Mouse (Mus musculus): Measurements from ENCODE around the gene Ssh2.
"Not testable (repeated sequence)": the region's sequence is repeated elsewhere in the genome, so short reads cannot be mapped to it uniquely, and the experiment has no call there.

Gene Ssh2

GRCm38 (mm10) chr11:77348985-77349384 is 132.9 kb downstream of the Ssh2 start:
- DNase-seq (ENCODE audit: low spot score), result peak; percentile 23

GRCm38 (mm10) chr11:77349698-77350097 is 133.6 kb downstream of the Ssh2 start:
- no peak for DNase-seq (ENCODE audit: low spot score)

DNA sequence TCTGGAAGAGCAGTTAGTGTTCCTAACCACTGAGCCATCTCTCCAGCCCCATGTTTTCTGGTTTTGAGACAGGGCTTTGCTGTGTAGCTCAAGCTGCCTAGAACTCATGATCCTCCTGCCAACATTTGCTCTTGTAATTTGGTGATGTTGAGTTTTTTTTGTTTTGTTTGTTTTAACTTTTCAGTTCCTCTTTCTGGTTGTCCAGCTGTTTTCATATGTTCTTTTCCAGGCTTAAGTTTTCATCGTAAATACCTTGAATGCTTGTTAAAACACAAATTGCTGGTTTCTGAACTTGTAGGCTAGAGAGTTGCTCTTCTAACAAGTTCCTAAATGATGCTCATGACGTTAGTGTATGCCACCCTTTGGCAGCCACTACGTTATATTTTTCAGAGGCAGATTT is 139.0 kb downstream of the Ssh2 start:
- no peak for DNase-seq (ENCODE audit: low spot score)

GRCm38 (mm10) chr11:77357839-77358238 is 141.8 kb downstream of the Ssh2 start:
- no peak for DNase-seq (ENCODE audit: low spot score)

- DNase-seq (ENCODE audit: low spot score), result no peak
These were observed 147.4 kb downstream of the Ssh2 start for GRCm38 (mm10) chr11:77363476-77363875.

GRCm38 (mm10) chr11:77364376-77364775 is 148.3 kb downstream of the Ssh2 start:
- no peak for DNase-seq (ENCODE audit: low spot score)

DNA sequence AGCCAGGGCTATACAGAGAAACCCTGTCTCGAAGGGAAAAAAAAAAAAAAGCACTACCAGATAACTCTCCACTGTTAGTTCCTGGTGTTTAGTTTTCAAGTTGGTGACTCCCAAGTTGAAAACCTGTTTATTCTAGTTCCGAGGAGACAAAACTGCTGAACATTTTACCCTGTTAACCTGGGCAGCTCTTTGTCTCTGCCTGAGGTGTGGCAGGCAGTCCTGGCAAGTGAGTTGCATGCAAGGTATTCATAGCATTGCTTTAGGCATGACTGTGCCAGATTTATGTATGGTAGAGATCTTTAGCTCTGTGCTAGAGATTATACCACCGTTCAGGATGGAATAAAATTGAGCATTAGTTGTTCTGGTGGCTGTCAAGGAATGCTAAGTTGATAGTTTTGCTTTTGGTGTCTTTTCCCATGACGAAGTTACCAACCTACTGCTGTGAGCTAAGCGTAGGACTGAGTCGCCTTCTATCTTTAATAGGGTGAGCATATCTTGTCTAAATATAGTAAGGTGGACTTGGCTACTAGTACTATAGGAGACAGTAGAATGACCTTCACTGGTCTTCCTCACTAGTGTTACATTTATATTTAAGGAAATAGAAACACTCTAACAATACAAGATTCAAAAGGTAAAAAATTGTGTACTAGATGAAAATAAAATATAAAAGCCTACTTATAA is 149.8 kb downstream of the Ssh2 start:
- no peak for DNase-seq (ENCODE audit: low spot score)

DNA sequence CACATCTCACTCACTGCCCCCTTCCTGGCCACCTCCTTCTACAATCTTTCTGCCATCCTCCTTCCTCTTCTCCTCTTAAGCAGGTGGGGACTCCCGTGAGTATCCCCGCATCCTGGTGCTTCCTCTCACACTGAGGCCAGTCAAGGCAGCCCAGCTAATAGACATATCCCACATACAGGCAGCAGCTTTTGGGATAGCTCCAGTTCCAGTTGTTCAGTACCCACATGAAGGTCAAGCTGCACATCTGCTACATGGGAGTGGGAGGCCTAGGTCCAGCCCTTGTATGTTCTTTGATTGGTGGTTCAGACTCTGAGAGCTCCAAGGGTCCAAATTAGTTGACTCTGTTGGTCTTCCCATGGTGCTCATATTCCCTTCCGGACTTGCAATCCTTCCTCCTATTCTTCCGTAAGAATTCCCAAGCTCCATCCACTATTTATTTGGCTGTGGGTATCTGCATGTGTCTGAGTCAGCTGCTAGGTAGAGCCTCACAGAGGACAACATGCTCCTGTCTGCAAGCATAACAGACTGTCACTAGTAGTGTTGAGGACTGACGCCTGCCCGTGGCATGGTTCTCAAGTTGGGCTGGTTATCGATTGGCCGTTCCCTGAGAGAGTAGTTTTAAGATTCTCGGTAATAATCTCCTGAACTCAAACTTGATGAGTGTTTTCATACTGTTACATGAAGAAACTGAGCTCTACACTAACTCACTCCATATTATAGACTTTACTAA is 151.6 kb downstream of the Ssh2 start:
- DNase-seq (ENCODE audit: low spot score), result no peak

- no peak for DNase-seq (ENCODE audit: low spot score)
These were observed 153.2 kb downstream of the Ssh2 start for GRCm38 (mm10) chr11:77369188-77369840.

- DNase-seq (ENCODE audit: low spot score), result no peak
These were observed 153.7 kb downstream of the Ssh2 start for GRCm38 (mm10) chr11:77369841-77370191.

DNA sequence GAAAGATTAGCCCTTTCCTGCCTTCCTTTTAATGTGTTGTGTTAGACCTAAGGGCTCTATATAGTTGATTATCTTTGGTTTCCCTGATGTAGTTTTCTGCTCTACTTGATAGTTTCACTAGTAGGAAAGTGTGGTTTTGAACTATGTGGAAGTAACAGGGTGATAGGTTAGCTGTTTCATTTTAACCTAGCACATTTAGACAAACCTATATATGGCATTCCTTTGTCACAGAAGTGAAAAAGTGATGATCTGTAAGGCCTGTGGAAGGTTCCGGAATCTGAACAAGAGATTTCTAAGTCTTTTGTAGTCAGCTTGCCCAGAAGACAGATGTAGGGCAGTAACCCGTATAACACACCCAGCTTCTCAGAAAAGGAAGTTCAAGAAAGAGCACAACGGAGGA is 155.0 kb downstream of the Ssh2 start:
- DNase-seq (ENCODE audit: low spot score), result no peak

- DNase-seq (ENCODE audit: low spot score), result no peak
These were observed 155.6 kb downstream of the Ssh2 start for GRCm38 (mm10) chr11:77371696-77372095.

DNA sequence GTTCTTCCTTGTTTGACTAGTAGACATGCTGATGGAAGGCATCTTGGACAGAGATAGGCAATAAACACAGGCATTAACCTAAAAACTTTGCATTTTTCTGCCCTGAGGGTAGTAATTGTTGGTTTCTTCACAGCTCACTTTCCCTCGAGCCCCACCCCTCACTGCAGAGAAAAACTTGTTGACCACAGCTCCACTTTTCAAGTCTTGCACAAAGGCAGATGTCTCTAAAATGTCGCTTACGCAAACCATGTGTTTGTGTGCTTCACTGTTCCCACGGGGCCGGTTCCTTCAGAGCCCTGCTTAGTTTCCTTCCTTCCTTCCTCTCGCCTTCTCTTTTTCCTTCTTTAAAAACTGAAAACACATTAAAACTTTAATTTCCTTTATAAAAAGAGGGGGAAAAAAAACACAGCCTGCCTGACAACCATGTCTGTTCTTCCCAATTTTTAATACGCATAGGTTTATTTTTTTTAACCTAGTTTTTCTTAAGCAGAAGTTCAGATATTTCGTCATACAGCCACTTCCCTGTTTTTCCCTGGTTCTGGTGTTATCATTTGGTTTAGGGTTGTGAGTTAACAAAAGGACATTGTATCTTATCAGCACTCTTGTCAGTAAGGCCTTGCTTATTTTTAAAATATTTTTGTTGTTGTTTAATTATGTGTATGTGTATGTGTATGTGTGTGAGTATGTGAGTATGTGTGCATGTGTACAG is 156.3 kb downstream of the Ssh2 start:
- DNase-seq (ENCODE audit: low spot score), result peak; percentile 20

- no peak for DNase-seq (ENCODE audit: low spot score)
These were observed 162.5 kb downstream of the Ssh2 start for GRCm38 (mm10) chr11:77378622-77379021.

GRCm38 (mm10) chr11:77381174-77381573 is 165.1 kb downstream of the Ssh2 start:
- no peak for DNase-seq (ENCODE audit: low spot score)

DNA sequence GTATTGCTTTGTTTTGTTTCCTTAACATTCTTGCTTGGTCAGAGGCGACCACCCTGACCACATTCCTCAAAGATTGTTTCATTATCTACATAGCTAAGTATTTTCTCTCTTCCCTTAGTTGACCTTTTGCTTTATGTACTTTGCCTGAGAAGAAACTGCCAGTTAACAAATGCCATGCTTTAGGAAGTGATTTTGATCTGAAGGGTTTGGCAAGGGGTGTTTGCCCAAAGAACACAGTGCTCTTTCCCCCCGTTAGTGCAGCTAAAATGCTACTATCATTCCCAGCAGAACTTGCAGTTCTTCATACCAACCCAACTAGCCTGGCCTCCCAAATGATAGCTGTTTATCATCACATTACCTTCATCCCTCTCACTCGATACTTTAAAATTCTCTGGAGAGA is 168.1 kb downstream of the Ssh2 start:
- DNase-seq (ENCODE audit: low spot score), result no peak

DNA sequence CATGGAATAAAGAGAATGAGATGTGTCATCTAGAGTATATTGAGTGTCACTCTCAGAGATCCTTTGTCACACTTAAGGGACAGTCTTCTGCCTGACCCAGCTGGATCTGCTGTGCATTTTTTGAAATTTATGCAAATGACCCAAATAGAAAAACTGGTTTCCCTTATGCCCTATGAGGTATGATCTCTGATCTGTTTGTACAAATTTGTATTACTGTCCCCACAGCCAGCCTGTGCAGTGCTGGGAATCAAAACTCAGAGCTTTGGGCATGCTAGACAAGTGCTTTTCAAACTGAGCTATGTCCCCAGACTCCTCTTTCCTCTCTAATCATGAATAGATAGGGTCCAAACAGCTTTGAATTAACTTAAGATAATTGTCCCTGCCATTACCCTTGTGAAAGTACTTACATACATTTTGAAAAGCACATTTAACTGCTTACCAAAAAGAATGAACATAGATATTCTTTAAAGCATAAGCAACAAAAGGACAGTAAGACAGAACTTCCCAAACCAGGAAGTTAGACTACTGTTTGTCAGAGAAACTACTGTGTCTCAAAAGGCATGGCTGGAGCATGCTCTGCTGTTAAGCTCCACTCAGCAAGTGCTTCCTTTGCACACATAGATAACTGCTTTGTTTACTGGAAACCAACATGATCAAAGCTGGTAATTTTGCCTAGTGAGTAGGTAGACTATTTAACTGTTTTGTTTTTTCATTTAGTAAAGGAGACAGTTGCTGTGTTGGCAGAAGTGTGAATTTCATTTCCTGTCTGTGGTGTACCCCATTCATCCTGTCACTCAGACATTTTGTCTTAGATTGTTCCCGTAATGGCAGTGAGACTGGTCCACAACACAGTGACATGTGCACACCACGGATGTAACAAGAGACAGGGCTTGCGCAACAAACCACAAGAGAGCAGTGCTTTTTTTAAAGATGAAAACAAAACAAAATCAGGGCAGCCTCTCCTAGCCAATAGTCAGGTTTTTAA is 169.9 kb downstream of the Ssh2 start:
- DNase-seq (ENCODE audit: low spot score), result no peak

DNA sequence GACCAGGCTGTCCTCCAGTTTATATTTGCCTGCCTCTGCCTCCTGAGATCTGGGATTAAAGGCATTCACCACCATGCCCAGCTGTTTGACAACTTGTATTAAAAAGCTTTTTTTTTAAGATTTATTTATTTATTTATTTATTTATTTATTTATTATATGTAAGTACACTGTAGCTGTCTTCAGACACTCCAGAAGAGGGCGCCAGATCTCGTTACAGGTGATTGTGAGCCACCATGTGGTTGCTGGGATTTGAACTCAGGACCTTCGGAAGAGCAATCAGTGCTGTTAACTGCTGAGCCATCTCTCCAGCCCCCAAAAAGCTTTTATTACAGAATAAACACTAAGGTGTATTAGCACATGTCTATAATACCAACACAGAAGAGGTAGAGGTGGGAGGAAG is 172.1 kb downstream of the Ssh2 start:
- not testable (repeated sequence) for DNase-seq (ENCODE audit: low spot score)

DNA sequence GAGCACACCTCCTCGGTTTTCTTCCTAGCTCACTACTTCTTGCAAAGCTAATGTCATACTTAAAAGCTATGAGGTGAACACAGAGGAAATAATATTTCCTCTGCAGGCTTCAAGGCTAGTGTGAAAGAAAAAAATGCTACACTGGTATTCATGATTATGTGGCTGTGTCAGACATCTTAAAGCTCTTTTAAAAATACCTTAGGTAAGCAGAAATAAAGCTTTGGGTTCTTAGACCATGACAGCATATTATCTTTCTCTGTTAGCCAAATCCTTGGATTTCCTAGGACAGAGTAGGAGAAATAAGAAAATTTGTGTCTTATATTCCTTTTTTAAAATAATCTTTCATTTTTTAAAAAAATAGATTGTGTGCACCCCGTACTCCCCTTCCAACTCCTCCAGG is 179.5 kb downstream of the Ssh2 start:
- DNase-seq (ENCODE audit: low spot score), result no peak

DNA sequence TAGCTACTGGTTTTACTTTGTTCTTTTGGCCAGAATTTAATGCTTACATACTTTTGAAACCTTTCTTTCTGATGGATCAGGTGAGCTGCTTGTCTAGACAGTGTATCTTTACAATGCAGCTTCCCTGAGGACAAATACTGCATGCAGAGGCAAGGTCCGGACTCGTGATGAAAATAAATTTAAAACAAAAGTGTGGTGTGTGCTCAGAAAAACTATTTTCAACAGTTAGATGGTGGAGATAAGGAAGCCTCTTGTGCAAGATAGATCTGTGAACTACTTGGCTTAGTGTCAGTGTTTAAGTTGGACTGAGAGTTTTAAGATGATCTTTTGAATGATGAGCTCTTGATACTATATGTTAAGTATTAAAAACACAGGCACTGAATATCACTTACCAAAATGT is 186.4 kb downstream of the Ssh2 start:
- no peak for DNase-seq (ENCODE audit: low spot score)

- no peak for DNase-seq (ENCODE audit: low spot score)
These were observed 190.2 kb downstream of the Ssh2 start for GRCm38 (mm10) chr11:77406329-77406728.
